Mouse (Mus musculus): ENCODE measurements around the gene Rab43.

GRCm38 (mm10) chr6:87799576-87799975 lies 12.4 kb downstream of the Rab43 start:
- TF ChIP-seq CTCF (IDR thresholded peaks at IDR 0.05; ENCODE audit: insufficient read depth, low read length), result no peak
- no peak for TF ChIP-seq POLR2A (IDR thresholded peaks at IDR 0.05; ENCODE audit: borderline replicate concordance, extremely low read depth, low read depth, low read length)
